Mouse (Mus musculus): ENCODE data around the gene Zfp622.

DNA sequence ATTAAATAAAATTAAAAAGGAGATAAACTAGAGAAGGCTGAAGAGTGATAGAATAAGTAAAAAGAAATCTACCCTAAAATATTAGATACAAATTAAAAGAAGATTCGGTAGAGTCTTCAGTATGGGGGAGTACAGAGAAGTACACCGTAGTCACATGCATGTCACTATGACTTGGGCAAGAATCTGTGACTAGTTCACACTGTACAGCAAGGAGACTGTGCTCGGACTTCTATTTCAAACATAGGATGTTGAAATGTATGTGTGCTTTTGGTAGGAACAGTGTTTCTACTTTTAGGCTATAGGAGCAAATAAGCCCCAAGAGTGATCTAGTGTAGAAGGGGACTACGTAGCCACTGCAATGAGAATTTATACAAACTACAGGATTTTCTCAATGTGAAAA, 9.8 kb upstream of the Zfp622 start:
- TF ChIP-seq POLR2A (IDR thresholded peaks at IDR 0.05; ENCODE audit: low read depth, low read length) (no peak), CTCF (conservative IDR thresholded peaks at IDR 0.05; ENCODE audit: insufficient read depth, insufficient read length, low read depth, low read length) (no peak)

All from kidney, adult 2 months (tissue).